Mouse (Mus musculus) frontal cortex, adult (tissue): ENCODE measurements around the gene Arhgef5.

ENCODE experiments used
- ATAC-seq: cut with Nextera tagmentation; 2 replicates; pipeline ENCODE4 v1.9.2; 2017; ENCODE audit warnings: mild to moderate bottlenecking, moderate library complexity, mixed read lengths; ENCODE audit not compliant: low TSS enrichment

Gene Arhgef5

DNA sequence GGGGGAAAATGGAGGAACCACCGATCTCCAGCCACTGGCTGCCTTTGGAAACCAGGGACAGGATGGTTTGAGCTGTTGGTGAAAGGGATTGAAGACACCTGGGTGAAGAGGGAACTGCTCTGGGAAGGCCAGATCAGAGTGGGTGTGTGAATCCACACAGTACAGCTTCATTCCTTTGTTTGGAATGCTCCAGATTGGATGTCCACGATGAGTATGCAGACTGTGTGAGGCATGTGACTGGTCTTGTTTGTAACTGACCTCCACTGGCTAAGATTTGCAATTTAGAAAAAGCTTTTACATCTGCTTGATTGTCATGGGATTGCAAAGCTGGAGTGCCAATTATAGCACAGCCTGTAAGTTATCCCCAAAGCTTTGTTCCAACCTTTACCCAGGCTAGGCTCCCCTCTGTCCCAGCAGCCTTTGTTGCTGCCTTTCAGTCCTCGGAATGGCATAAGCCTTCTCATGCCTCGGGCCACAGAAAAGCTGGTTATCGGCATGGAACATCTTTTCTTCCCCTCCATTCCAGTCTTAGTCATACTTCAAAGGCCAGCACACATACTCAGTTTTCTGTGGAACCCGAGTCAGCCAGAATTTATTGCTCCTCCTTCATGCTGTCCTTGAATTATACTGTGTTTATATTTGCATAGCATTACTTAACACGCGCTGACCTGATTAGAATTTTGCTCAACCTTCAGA lies 47.7 kb downstream of the Arhgef5 start:
- peak; percentile 47; the same call in 1 of the 2 replicates for ATAC-seq

GRCm38 (mm10) chr6:43333479-43333878 lies 68.1 kb downstream of the Arhgef5 start:
- no peak for ATAC-seq

DNA sequence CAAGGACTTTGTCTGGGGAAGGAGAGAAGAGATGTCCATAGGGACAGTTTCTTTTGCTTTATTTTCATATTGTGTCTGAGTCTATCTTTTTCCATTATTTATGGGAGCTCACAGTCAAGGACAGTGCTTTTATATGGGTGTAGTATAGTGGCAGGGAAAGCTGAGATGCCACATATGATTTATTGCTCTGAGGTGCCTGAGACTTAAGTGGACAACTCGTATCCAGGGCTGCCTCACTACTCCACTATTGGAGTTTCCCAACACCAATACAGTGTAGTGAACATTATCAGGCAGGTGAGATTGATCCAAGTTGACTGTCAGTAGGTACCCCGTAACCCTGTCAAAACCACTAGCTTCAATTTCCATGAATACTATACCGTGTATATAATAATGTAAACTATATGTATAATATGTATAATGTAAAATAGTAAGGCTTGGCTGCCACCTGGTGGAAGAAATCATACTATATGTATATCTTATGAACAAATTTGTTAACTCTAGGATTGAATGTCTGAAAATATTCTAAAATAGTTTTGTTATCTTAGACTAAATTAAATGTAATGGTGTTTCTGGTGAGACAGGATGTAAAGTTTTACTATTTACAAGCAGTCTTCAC lies 70.3 kb downstream of the Arhgef5 start:
- peak; percentile 83 for ATAC-seq

- ATAC-seq: no peak
Observed at GRCm38 (mm10) chr6:43337491-43337961, 72.1 kb downstream of the Arhgef5 start.

DNA sequence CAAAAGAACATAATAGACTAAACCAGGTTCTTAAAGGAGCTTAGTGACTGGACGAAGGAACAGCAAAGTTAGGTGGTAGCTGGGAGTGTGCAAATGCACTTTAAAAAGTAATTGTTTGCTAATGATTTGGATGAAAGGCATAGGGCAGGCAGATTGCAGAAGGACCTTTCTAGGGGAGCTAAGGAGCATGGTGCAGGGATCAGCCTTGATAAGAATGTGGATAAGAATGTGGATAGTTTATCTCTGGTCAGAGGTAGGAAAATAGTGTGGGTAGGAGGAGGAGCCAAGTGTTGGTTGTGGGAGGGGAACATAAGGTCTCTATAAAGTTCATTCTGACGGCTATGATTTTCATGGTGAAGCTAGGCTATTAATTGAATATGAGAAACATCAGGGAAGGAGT lies 73.4 kb downstream of the Arhgef5 start:
- no peak for ATAC-seq
